Mouse (Mus musculus): ENCODE results near the gene Gsdma2. TPM values are rescaled to one million over a fixed set of nuclear protein-coding genes. Genes with fewer than 3 reads are reported as not detected.
A peak's percentile ranks its signal among the peaks of the same experiment; 100 is the strongest.
"Not testable (repeated sequence)": the region's sequence is repeated elsewhere in the genome, so short reads cannot be mapped to it uniquely, and the experiment has no call there.

Gene Gsdma2
- not detected in 2 replicates for polyA plus RNA-seq (2014; fragmentation: Nextera tagmentation; extraction: Ambion mirVana)

DNA sequence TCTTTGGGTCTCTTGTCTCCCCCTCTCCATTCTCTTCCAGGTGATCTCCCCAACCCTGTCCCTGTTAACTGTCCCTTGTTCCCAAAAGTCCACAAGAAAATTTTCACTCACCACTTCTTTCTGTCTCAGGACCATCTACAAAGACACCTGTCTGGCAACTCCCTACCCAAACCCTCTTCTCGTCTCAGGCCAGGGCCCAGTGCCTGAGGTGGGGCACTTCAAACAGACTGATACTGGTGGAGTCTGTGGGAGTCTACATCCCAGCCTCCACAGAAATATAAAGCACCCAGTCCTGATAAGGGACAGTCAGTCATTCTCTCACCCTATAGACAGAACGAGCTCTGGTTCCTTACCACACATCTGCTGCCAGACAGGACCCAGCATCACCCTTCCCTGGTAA, at the start of gene Gsdma2:
Gene Gsdma2, plus strand, starts transcription at position 301 of the 400 bp plus-strand sequence.
- no peak for DNase-seq (ENCODE audit: low spot score)
- WGBS: 57% methylated on average over 2 of the region's 2 CpGs

DNA sequence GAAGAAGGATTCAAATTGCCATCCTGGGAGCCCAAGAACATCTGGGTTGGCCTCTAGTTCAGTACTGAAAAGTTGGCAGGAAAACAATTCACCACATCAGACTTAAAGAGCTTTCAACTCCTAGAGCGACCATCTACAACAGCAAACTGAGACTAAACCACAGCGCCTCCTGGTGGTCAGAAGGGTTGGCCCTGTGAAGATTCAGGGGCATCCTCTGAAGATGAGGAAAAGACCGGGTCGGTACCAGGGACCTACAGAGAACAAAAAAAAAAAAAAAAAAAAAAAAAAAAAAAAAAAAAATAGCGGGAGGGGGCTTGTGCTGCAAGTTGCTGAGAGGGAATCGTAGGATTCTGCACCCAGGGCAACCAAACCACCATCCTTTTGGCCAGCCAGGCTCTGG, 49.2 kb upstream of the Gsdma2 start:
- Histone ChIP-seq H3K4me2 (ENCODE audit: low read depth, severe bottlenecking) (no peak overlapping the region), H3K4me3 (ENCODE audit: low read depth, low read length) (no peak overlapping the region), H3K27me3 (ENCODE audit: control insufficient read depth, insufficient read depth, low read length) (peaks cover 10% of the 10 kb centered on the region), H3K27ac (replicated peaks; ENCODE audit: low read depth, low read length) (no peak overlapping the region), H3K9ac (ENCODE audit: low read length) (no peak overlapping the region), H3K9me3 (ENCODE audit: control insufficient read depth, low read length) (no peaks in the 10 kb centered on the region), H3K36me3 (ENCODE audit: control insufficient read depth, insufficient read depth, low read length) (no peaks in the 10 kb centered on the region), H3K4me1 (ENCODE audit: control insufficient read depth, insufficient read depth, low read length) (peaks cover 2% of the 10 kb centered on the region; the same call in 1 of the 2 replicates)
- DNase-seq (ENCODE audit: low spot score): peak; percentile 75
- ATAC-seq (ENCODE audit: insufficient number of reproducible peaks, low FRiP score, low TSS enrichment, low read depth): no peak
- WGBS: 45% methylated on average over 5 of the region's 6 CpGs

More for the DNA sequence above, at the start of gene Gsdma2:
- H3K27ac ChIP-seq (replicated peaks; ENCODE audit: low read depth, low read length): no peak within 1 kb of the TSS
- no peak for ATAC-seq (ENCODE audit: insufficient number of reproducible peaks, low FRiP score, low TSS enrichment, low read depth)
- no peak within 1 kb of the TSS for H3K9ac ChIP-seq (ENCODE audit: low read length)
- no peaks in the 10 kb centered on the region for H3K36me3 ChIP-seq (ENCODE audit: control insufficient read depth, insufficient read depth, low read length)
- H3K4me1 ChIP-seq (ENCODE audit: control insufficient read depth, insufficient read depth, low read length): no peaks in the 10 kb centered on the region
- no peaks in the 10 kb centered on the region for H3K9me3 ChIP-seq (ENCODE audit: control insufficient read depth, low read length)
- H3K4me2 ChIP-seq (ENCODE audit: low read depth, severe bottlenecking): no peak within 1 kb of the TSS
- no peaks in the 10 kb centered on the region for H3K27me3 ChIP-seq (ENCODE audit: control insufficient read depth, insufficient read depth, low read length)
- no peak within 1 kb of the TSS for H3K4me3 ChIP-seq (ENCODE audit: low read depth, low read length)

DNA sequence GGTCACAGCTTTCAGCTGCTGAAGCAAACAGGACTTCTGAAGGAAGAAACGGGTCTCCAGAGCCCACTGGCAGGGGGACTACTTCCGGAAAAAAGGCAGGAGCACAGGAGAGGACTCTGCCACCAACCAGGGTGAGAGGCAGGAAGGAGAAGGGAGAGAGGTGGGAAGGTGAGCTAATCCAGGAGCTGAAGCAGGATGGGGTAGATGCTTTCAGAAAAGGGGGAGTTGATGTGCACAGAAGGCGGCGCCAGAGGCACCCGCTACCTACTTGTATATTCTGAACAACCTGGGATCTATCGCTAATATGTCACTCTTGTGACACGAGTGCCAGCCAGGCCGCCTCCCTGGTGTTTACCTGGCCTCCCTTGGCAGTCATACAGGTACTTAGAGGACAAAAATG, 48.6 kb upstream of the Gsdma2 start, which contains the start of gene Lrrc3c:
Gene Lrrc3c, plus strand, starts transcription at position 301 of the 400 bp plus-strand sequence.
- ATAC-seq (ENCODE audit: insufficient number of reproducible peaks, low FRiP score, low TSS enrichment, low read depth) (no peak), DNase-seq (ENCODE audit: low spot score) (no peak)
- peaks cover 2% of the 10 kb centered on the region; the same call in 1 of the 2 replicates for H3K4me1 ChIP-seq (ENCODE audit: control insufficient read depth, insufficient read depth, low read length)
- no peak within 1 kb of the TSS for H3K27ac ChIP-seq (replicated peaks; ENCODE audit: low read depth, low read length)
- H3K9me3 ChIP-seq (ENCODE audit: control insufficient read depth, low read length): no peaks in the 10 kb centered on the region
- no peak within 1 kb of the TSS for H3K4me3 ChIP-seq (ENCODE audit: low read depth, low read length)
- 88% methylated on average over 8 of the region's 8 CpGs for WGBS
- peaks cover 10% of the 10 kb centered on the region for H3K27me3 ChIP-seq (ENCODE audit: control insufficient read depth, insufficient read depth, low read length)
- 0 out of 2 replicates have a peak within 1 kb of the TSS, but pooled peaks have one; percentile 2 for H3K9ac ChIP-seq (ENCODE audit: low read length)
- no peaks in the 10 kb centered on the region for H3K36me3 ChIP-seq (ENCODE audit: control insufficient read depth, insufficient read depth, low read length)
- H3K4me2 ChIP-seq (ENCODE audit: low read depth, severe bottlenecking): no peak within 1 kb of the TSS

DNA sequence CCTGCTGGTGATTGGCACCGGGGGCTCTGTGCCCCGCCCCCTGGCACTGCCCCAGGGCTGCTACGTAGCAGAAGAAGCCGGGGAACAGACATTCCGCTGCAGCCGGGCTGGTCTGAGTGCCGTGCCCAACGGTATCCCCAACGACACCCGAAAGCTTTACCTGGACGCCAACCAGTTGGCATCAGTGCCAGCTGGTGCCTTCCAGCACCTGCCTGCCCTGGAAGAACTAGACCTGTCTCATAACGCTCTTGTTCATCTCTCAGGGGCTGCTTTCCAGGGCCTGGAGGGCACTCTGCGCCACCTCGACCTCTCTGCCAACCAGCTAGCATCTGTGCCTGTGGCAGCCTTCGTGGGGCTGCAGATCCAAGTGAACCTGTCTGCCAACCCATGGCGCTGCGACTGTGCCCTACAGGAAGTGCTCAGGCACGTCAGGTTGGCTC, 47.7 kb upstream of the Gsdma2 start:
- 63% methylated on average over 18 of the region's 18 CpGs for WGBS
- DNase-seq (ENCODE audit: low spot score) (no peak), ATAC-seq (ENCODE audit: insufficient number of reproducible peaks, low FRiP score, low TSS enrichment, low read depth) (no peak)
- no peak overlapping the region for H3K27ac ChIP-seq (replicated peaks; ENCODE audit: low read depth, low read length)
- H3K4me2 ChIP-seq (ENCODE audit: low read depth, severe bottlenecking): no peak overlapping the region
- peaks cover 10% of the 10 kb centered on the region for H3K27me3 ChIP-seq (ENCODE audit: control insufficient read depth, insufficient read depth, low read length)
- no peaks in the 10 kb centered on the region for H3K9me3 ChIP-seq (ENCODE audit: control insufficient read depth, low read length)
- no peaks in the 10 kb centered on the region for H3K36me3 ChIP-seq (ENCODE audit: control insufficient read depth, insufficient read depth, low read length)
- H3K4me1 ChIP-seq (ENCODE audit: control insufficient read depth, insufficient read depth, low read length): peaks cover 2% of the 10 kb centered on the region; the same call in 1 of the 2 replicates
- H3K9ac ChIP-seq (ENCODE audit: low read length): no peak overlapping the region
- H3K4me3 ChIP-seq (ENCODE audit: low read depth, low read length): no peak overlapping the region

DNA sequence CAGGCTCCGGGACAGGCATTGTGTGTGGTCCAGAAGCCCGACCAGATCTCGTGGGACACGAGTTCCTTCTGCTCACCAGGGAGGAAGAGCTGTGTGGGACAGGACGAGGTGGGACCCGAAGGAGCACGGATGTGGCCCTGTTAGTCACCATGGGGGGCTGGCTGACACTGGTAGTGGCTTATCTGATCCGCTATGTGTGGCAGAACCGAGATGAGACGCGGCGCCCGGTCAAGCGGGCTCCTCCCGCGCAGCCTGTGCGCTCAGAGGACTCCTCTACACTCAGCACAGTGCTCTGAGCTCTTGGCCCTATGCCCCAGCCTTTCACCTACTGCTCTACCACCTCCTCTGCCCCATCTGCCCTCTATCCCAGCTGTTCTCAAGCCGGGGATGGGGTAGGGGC, 47.3 kb upstream of the Gsdma2 start:
- Histone ChIP-seq H3K4me2 (ENCODE audit: low read depth, severe bottlenecking) (no peak overlapping the region), H3K27ac (replicated peaks; ENCODE audit: low read depth, low read length) (no peak overlapping the region), H3K27me3 (ENCODE audit: control insufficient read depth, insufficient read depth, low read length) (peaks cover 10% of the 10 kb centered on the region), H3K4me3 (ENCODE audit: low read depth, low read length) (no peak overlapping the region), H3K9me3 (ENCODE audit: control insufficient read depth, low read length) (no peaks in the 10 kb centered on the region), H3K4me1 (ENCODE audit: control insufficient read depth, insufficient read depth, low read length) (peaks cover 2% of the 10 kb centered on the region; the same call in 1 of the 2 replicates), H3K36me3 (ENCODE audit: control insufficient read depth, insufficient read depth, low read length) (no peaks in the 10 kb centered on the region), H3K9ac (ENCODE audit: low read length) (no peak overlapping the region)
- DNase-seq (ENCODE audit: low spot score) (no peak), ATAC-seq (ENCODE audit: insufficient number of reproducible peaks, low FRiP score, low TSS enrichment, low read depth) (no peak)
- 28% methylated on average over 18 of the region's 18 CpGs for WGBS

DNA sequence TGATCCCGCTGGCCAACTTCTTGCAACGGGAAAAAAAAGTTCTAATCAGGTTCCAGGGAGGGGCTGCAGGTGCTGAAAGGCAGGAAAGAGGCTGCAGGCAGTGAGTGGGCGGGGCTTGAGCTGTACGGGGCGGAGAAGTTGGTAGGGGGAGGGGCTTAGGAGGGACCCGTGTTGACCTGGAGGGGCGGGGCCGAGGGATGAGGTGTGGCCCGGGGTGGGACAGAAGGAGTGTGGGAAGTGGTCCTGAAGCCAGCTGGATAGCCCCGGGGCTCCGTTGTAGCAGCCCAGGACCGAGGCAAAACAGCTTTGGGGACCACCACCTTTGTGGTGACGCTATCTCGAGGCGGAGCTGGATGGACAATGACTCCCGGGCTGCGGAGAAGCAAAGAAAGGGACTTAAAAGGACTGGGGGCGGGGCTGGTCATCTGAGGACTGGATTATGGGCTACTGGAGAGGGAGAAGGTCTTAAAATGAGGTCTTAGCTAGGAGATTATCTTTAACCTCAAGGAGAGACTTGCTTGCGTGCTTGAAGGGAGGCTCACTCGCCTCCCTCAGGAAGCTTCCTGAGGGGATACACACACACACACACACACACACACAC, 44.4 kb upstream of the Gsdma2 start:
- under 1% methylated on average over 20 of the region's 20 CpGs for WGBS
- Histone ChIP-seq H3K27me3 (ENCODE audit: control insufficient read depth, insufficient read depth, low read length) (peaks cover 10% of the 10 kb centered on the region), H3K4me1 (ENCODE audit: control insufficient read depth, insufficient read depth, low read length) (peaks cover 2% of the 10 kb centered on the region; the same call in 1 of the 2 replicates), H3K9ac (ENCODE audit: low read length) (peak overlapping the region; percentile 13; the same call in 1 of the 2 replicates), H3K36me3 (ENCODE audit: control insufficient read depth, insufficient read depth, low read length) (no peaks in the 10 kb centered on the region), H3K27ac (replicated peaks; ENCODE audit: low read depth, low read length) (no peak overlapping the region), H3K4me2 (ENCODE audit: low read depth, severe bottlenecking) (peak overlapping the region; percentile 49), H3K4me3 (ENCODE audit: low read depth, low read length) (no peak overlapping the region; the same call in 1 of the 2 replicates), H3K9me3 (ENCODE audit: control insufficient read depth, low read length) (no peaks in the 10 kb centered on the region)
- DNase-seq (ENCODE audit: low spot score): peak; percentile 69
- no peak for ATAC-seq (ENCODE audit: insufficient number of reproducible peaks, low FRiP score, low TSS enrichment, low read depth)

DNA sequence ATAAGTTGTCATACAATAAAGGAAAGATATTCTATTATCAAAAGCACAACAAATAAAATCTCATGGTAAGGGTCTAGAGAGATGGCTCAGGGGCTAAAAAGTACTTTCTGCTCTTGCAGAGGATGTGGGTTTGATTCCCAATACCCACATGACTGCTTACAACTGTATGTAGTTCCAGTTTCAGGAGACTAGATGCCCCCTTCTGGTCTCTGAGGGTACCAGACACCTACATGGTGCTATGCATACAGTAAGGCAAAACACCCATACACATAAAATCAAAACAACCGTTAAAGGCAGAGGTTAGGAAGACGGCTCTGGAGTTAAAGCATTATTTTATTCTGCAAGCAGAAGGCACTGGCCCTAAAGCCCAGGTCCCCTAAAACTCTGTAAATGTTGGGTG, 42.6 kb upstream of the Gsdma2 start:
- ATAC-seq (ENCODE audit: insufficient number of reproducible peaks, low FRiP score, low TSS enrichment, low read depth): no peak
- no peaks in the 10 kb centered on the region for H3K9me3 ChIP-seq (ENCODE audit: control insufficient read depth, low read length)
- WGBS: 81% methylated on average over 2 of the region's 2 CpGs
- peaks cover 2% of the 10 kb centered on the region; the same call in 1 of the 2 replicates for H3K4me1 ChIP-seq (ENCODE audit: control insufficient read depth, insufficient read depth, low read length)
- DNase-seq (ENCODE audit: low spot score): no peak
- H3K9ac ChIP-seq (ENCODE audit: low read length): no peak overlapping the region
- H3K4me2 ChIP-seq (ENCODE audit: low read depth, severe bottlenecking): no peak overlapping the region
- H3K27me3 ChIP-seq (ENCODE audit: control insufficient read depth, insufficient read depth, low read length): peaks cover 5% of the 10 kb centered on the region
- no peak overlapping the region for H3K27ac ChIP-seq (replicated peaks; ENCODE audit: low read depth, low read length)
- no peaks in the 10 kb centered on the region for H3K36me3 ChIP-seq (ENCODE audit: control insufficient read depth, insufficient read depth, low read length)
- H3K4me3 ChIP-seq (ENCODE audit: low read depth, low read length): no peak overlapping the region

DNA sequence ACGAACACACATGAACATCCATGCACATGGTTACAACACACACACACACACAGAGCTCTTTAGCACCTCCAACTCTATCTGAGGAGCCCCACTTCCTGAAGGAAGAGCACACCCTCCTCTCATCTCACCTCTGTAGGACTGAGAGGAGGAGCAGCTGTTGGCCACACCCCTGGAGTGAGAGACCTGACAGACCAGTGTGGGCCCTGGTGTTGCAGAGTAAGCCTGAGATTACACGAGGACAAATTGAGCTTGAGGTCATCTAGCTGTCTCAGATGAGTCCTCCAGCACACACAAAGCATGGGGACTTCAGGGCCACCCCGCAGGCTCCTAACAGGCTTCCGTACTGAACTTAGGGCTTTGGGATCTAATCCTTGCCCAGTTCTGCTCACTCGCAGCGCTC, 41.6 kb upstream of the Gsdma2 start:
- H3K4me3 ChIP-seq (ENCODE audit: low read depth, low read length); H3K36me3 ChIP-seq (ENCODE audit: control insufficient read depth, insufficient read depth, low read length); DNase-seq (ENCODE audit: low spot score); ATAC-seq (ENCODE audit: insufficient number of reproducible peaks, low FRiP score, low TSS enrichment, low read depth); H3K27me3 ChIP-seq (ENCODE audit: control insufficient read depth, insufficient read depth, low read length); H3K4me1 ChIP-seq (ENCODE audit: control insufficient read depth, insufficient read depth, low read length); H3K9me3 ChIP-seq (ENCODE audit: control insufficient read depth, low read length); H3K9ac ChIP-seq (ENCODE audit: low read length); H3K27ac ChIP-seq (replicated peaks; ENCODE audit: low read depth, low read length); H3K4me2 ChIP-seq (ENCODE audit: low read depth, severe bottlenecking): not testable (repeated sequence)
- 65% methylated on average over 6 of the region's 6 CpGs for WGBS
